Mouse (Mus musculus): ENCODE measurements around the gene Asna1. TPM values are rescaled to one million over a fixed set of nuclear protein-coding genes. Genes with fewer than 3 reads are reported as not detected.

Gene Asna1
- total RNA-seq, 2 experiments from 2014 or later, result 108 to 115 TPM

DNA sequence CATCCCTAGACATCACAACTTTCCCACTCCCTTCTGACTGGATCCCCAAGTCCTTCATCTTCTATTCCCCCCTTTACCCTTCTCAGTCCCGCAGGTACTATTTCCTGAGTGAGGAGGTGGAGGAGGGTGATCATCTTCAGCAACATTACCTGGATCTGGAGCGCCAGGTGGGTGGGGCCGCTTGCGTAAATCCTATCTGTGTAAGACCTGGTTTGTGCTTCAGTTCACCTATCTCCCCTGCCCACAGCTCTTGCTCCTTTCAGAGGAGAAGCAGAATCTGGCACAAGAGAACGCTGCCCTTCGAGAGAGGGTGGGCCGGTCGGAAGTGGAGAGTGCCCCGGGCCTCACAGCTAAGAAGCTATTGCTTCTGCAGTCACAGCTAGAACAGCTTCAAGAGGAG, 30.7 kb downstream of the Asna1 start:
- DNase-seq (ENCODE audit: low spot score in 2 of 2), result no peak

DNA sequence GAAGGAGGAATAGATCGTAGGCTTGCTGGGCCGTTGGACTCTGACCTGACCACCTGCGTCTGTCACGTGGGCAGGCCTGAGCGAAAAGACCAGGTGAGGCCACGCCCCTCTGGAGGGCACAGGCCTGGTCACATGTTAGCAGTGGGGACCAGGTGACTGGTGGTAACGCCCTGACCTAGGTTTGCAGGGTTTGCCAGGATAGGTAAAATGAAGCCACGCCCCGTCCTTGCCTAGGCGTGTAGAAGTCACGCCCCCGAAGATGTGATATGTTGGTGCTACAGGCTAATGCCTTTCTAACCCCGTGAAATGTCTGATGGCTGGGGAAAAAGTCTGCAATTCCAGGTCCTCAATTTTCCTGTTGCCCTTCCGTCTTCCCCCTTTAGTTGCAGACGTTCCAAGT, 34.2 kb downstream of the Asna1 start:
- no peak for DNase-seq (ENCODE audit: low spot score in 2 of 2)

- peak; percentile 96 to 98 for DNase-seq (ENCODE audit: low spot score in 2 of 2)
Observed at GRCm38 (mm10) chr8:84990349-84990748, 34.7 kb downstream of the Asna1 start, which contains the start of gene Hook2. Gene Hook2 (plus strand): TSS chr8:84990603.

DNA sequence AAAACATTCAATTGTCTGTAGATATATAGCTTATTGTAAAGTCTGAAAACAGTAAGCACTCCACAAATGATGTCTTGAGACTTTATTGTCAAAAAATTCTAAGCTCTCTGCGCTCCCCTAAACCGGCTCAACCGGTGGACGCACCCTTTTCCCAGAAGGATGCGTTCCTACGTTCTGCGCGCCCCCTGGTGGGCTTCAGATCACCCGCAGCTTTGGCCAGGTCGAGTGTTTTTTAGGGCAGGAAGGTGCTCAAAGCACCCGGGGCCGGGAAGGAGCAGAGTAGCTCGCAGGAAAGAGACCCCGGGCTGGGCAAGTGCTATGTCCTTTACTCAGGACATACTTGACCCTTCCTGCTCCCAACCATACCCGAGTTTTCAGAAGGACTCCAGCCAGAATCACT, 35.3 kb downstream of the Asna1 start:
- peak; percentile 90 to 92 for DNase-seq (ENCODE audit: low spot score in 2 of 2)

GRCm38 (mm10) chr8:84989311-84989731, 35.8 kb downstream of the Asna1 start:
- no peak for DNase-seq (ENCODE audit: low spot score in 2 of 2)

- DNase-seq (ENCODE audit: low spot score in 2 of 2), result no peak
Observed at GRCm38 (mm10) chr8:84987903-84988302, 37.2 kb downstream of the Asna1 start.

- no peak for DNase-seq (ENCODE audit: low spot score in 2 of 2)
Observed at GRCm38 (mm10) chr8:84987388-84987787, 37.7 kb downstream of the Asna1 start.

- DNase-seq (ENCODE audit: low spot score in 2 of 2), result no peak
Observed at GRCm38 (mm10) chr8:84986379-84986945, 38.6 kb downstream of the Asna1 start.

DNA sequence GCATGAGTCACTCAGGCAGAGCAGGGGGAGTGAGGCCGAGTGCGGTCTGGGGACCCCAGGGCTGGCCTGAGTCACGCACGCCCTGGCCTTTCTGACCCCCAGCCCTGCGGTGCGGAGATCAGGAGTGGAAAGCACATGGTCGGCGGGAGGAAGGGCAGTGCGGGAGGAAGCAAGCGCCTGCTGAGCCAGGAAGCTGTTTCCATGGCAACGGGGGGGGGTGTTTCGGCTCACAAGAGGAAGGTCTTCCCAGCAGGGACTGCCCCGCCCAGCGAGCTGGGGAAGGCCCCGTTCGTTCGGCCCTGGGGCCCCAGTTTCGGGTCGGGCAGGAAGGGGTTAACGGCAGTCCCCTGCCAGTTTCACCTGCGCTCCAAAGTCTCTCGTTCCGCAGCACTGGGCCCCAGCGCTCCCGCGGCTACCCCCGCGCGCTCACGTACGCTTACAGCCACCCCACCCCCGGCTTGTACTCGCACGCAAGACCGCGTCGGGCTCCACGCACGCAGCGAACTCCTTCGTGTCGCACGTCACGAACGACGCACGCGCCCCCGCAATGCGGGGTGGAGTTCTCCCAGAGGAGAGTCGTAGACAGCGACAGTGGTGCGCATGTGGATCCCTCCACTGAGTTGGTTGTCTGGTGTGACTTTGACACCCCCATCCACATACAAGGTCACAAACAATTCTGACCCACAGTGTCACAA, 39.2 kb downstream of the Asna1 start:
- peak; percentile 90 to 92 for DNase-seq (ENCODE audit: low spot score in 2 of 2)

DNA sequence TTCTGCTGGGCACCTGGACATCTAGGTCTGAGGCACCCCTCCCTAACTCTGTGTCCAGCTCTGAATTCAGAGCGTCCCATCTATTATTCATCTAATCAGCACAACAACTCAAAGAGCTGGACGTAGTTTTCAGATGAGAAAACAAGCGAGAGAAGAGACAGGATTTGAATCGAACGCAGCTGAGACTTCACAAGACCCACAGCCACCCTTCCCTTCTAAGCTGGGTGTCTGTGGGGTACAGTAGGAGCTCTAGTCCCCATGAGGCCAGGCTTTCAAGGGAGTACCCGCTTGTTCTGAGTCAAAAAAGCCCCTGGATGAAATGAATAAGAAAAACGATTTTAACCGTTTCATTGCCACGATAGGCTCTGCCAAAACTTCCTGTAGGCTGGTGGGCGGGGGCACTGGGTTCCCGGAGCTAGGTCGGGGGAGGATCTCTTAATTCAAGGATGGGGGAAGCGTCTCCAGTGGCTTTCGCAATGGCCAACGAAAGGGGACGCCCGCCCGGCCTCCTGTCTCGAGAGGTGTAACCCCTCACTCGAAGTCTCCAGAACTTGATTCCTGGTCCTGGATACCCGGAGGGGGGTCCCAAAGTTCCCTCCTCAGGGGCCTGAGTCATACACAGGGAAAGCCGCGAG, 39.9 kb downstream of the Asna1 start:
- DNase-seq (ENCODE audit: low spot score in 2 of 2), result no peak

DNA sequence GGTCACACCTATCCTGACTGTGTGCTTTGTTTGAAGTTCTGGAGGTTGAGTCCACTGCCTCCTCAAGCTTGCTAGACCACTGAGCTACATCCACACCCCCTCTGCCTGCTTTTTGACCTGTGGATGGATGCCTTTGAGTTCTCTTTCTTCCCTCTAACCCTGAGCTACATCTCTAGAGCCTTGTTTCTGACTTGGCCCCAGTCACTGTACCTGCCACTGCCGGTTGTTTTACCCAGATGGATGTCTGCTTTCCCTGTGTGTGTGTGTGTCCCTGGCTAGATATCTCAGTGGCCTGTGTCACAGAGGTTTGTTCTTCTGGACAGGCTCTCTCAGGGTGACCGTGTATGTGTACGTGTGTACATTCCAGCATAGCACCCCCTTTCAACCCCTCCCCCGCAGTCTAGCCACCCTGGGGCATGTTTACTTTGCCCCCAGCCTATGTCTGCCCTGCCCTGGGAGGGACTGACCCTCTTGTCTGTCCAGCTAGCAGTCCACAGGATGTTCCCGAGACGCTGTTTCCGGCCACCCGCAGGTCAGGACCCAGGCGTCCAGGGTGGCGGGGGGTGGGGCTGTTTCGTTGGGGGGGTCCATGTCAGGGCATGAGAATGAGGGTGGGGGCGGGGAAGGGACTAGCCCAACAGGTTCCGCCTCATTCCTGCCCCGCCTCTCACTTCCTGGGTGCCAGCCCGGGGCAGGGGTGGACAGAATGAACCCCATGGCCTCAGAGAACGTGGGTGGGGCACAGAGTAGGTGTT, 40.6 kb downstream of the Asna1 start:
- no peak for DNase-seq (ENCODE audit: low spot score in 2 of 2)

- DNase-seq (ENCODE audit: low spot score in 2 of 2), result no peak
Observed at GRCm38 (mm10) chr8:84982499-84983011, 42.5 kb downstream of the Asna1 start.

DNA sequence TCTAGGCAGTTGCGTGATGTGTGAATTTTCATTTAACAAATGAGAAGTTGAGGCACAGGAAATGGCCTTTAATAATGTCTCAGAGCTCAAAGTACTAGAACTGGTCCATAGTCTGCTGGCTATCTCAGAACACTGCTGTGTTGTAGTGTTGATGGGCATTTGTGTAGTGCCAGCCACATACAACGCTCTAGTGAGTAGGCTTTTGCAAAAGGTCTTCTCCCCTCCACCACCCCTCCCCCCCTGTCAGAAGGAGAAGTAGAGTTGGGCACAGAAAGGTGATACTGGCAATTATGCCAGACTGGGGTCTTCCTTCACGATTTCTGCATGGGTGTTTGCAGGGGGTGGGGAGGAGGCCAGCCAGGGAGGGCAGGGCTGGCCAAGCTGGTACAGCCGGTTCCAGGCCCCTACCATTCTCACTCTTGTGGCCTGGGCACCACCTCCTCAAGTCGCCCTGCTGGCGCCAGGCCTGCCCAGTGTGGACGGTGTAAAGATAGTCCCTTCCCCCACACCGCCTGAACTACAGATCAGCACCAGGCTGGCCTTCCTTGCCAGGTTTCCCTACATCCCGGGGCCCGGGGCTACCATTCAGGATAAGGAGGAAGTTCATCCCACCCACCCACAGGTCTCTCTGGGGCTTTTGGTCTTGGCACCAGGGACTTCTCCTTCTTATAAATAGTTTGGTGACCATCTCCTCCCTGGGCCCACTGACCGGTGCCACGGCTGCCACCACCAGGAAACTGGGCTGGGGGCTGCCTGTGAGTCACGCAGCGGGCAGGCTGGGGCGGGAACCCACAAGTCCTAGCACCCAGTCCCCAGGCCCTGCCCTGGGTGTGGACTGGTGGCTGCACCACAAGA, 43.2 kb downstream of the Asna1 start:
- no peak for DNase-seq (ENCODE audit: low spot score in 2 of 2)

- DNase-seq (ENCODE audit: low spot score in 2 of 2), result no peak
Observed at GRCm38 (mm10) chr8:84980622-84981358, 44.3 kb downstream of the Asna1 start.

- peak; percentile 88 to 95 for DNase-seq (ENCODE audit: low spot score in 2 of 2)
Observed at GRCm38 (mm10) chr8:84979599-84980421, 45.3 kb downstream of the Asna1 start.

DNA sequence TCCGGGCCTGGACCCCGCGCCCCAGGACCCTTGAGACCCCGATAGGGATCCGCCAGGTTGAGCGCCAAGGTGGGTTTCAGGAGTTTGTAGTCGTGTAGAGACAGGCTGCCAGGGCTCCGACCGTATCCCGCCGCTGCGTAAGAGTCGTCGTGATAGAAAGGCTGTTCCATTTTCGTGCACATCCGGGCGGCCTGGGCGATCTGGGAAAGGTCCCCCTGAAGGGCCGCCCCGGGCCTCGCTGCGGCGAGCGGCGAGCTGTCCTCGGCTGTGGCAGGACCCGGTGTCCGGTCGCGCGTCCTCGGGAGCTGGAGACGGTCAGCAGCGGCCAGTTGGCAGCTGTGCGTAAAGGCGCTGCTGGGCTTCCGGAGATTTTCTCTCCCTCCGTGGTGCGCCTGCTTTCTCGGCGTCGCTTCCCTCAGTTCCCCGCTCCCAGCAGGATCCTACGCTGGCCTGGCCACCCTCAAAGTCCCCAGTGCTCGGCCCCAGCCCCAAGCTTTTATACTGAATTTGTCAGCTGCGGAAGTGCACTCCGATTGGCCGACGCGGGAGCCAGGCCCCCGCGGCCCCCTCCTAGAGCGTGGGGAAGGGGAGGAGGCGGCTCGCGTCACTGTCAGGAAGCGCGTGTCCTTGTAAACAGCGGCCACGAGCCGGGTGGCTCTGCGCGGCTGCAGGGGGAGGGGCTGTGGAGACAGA, 46.7 kb downstream of the Asna1 start, which contains the start of gene Junb:
TSS of gene Junb (minus strand) at position 471 of the 693 bp plus-strand sequence.
- DNase-seq (ENCODE audit: low spot score in 2 of 2), result peak; percentile 92 to 97

GRCm38 (mm10) chr8:84977435-84978247, 47.4 kb downstream of the Asna1 start:
- no peak for DNase-seq (ENCODE audit: low spot score in 2 of 2)

Data from layer of hippocampus, postnatal 14 days (tissue).